Mouse (Mus musculus): ENCODE results near the gene Lrp2. TPM values are rescaled to one million over a fixed set of nuclear protein-coding genes. Genes with fewer than 3 reads are reported as not detected.

The Lrp2 gene
- total RNA-seq (2015; ENCODE audit: low replicate concordance) = not detected in 2 replicates
- total RNA-seq (2017; ENCODE audit: low replicate concordance) = not detected in 2 replicates

GRCm38 (mm10) chr2:69585886-69586398 lies at the start of gene Lrp2:
Lrp2 (minus strand) TSS chr2:69586065.
- no peak for ATAC-seq (replicated peaks; ENCODE audit: low FRiP score, poor library complexity, severe bottlenecking)

- ATAC-seq (replicated peaks; ENCODE audit: low FRiP score, poor library complexity, severe bottlenecking) = peak; percentile 90
Observed at GRCm38 (mm10) chr2:69635064-69635701, 49.3 kb upstream of the Lrp2 start.

DNA sequence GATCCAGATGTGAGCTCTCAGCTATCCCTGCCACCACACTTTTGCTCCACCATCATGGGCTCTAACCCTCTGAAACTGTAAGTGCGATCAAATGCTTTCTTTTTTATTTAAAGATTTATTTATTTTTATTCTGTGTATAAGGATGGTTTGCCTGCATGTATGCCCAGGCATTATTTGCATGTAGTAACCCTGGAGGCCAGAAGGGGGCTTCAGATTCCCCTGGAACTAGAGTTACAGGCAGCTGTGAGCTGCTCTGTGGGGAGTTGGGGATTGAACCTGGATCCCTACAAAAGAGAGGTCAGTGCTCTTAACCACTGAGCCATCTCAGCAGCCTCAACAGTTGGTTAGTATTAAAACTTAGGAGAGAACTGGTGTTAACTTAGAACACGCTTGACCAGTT lies 45.6 kb upstream of the Lrp2 start:
- no peak for ATAC-seq (replicated peaks; ENCODE audit: low FRiP score, poor library complexity, severe bottlenecking)

DNA sequence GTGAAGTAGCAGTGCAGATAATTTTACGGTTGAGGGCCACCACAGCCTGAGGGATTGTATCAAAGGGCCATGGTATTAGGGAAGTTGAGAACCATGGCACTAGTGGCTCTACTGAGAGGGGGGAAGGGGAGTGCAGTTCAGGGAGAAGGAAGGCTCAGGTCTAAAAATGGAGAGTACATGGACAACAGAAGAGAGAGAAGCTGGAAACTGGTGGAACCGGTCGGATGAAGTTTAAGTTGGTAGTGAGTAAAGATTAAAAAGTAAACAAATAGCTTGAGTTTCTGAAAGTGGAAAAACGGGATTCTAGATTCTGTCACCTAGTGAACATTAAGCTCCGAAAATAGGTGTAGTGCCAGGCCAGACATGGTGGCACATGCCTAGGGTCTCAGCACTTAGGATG lies 44.9 kb upstream of the Lrp2 start:
- no peak for ATAC-seq (replicated peaks; ENCODE audit: low FRiP score, poor library complexity, severe bottlenecking)

GRCm38 (mm10) chr2:69629914-69630313 lies 44.0 kb upstream of the Lrp2 start:
- ATAC-seq (replicated peaks; ENCODE audit: low FRiP score, poor library complexity, severe bottlenecking) = no peak

- no peak for ATAC-seq (replicated peaks; ENCODE audit: low FRiP score, poor library complexity, severe bottlenecking)
Observed at GRCm38 (mm10) chr2:69629215-69629614, 43.4 kb upstream of the Lrp2 start.

- ATAC-seq (replicated peaks; ENCODE audit: low FRiP score, poor library complexity, severe bottlenecking) = no peak
Observed at GRCm38 (mm10) chr2:69619286-69619685, 33.4 kb upstream of the Lrp2 start.

DNA sequence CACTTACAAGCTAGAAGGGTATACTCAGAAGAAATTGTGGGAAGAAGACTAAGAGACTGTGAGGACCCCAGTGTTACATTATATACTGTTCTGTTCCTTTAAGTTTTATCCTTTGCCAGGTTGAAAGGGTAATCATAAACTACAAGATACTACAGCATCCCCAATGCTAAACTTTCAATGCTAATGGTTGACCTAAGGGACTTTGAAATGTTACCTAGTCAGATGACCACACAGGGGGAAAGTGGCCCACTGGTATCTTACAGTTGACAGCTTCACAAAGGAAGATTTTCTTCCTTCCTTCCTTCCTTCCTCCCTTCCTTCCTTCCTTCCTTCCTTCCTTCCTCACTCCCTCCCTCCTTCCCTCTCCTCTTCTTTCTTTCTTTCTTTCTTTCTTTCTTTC lies 32.5 kb upstream of the Lrp2 start:
- no peak for ATAC-seq (replicated peaks; ENCODE audit: low FRiP score, poor library complexity, severe bottlenecking)

GRCm38 (mm10) chr2:69613237-69613636 lies 27.4 kb upstream of the Lrp2 start:
- ATAC-seq (replicated peaks; ENCODE audit: low FRiP score, poor library complexity, severe bottlenecking) = no peak

- no peak for ATAC-seq (replicated peaks; ENCODE audit: low FRiP score, poor library complexity, severe bottlenecking)
Observed at GRCm38 (mm10) chr2:69612716-69613115, 26.9 kb upstream of the Lrp2 start.

- ATAC-seq (replicated peaks; ENCODE audit: low FRiP score, poor library complexity, severe bottlenecking) = no peak
Observed at GRCm38 (mm10) chr2:69612237-69612636, 26.4 kb upstream of the Lrp2 start.

DNA sequence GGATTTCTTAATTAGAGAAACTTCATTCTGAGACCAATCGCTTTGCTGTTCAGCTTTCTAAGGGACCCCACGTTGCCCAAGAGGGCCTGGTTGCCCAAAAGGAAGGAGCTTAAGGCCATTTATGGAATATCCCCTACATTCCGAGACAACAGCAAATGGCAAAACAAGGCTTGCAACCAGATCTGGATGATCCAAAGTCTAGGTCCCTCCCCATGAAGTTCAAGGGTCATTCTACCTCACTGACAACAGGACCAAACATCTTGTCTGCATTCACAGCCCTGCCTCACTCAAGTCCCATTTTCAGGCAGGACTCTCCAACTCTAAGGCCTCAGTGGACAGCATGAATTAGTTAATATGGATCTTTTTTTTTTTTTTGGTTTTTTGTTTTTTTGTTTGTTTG lies 20.8 kb upstream of the Lrp2 start:
- no peak for ATAC-seq (replicated peaks; ENCODE audit: low FRiP score, poor library complexity, severe bottlenecking)

- no peak for ATAC-seq (replicated peaks; ENCODE audit: low FRiP score, poor library complexity, severe bottlenecking)
Observed at GRCm38 (mm10) chr2:69603726-69604393, 18.0 kb upstream of the Lrp2 start.

- no peak for ATAC-seq (replicated peaks; ENCODE audit: low FRiP score, poor library complexity, severe bottlenecking)
Observed at GRCm38 (mm10) chr2:69593168-69593567, 7.3 kb upstream of the Lrp2 start.

GRCm38 (mm10) chr2:69592536-69592935 lies 6.7 kb upstream of the Lrp2 start:
- no peak for ATAC-seq (replicated peaks; ENCODE audit: low FRiP score, poor library complexity, severe bottlenecking)

DNA sequence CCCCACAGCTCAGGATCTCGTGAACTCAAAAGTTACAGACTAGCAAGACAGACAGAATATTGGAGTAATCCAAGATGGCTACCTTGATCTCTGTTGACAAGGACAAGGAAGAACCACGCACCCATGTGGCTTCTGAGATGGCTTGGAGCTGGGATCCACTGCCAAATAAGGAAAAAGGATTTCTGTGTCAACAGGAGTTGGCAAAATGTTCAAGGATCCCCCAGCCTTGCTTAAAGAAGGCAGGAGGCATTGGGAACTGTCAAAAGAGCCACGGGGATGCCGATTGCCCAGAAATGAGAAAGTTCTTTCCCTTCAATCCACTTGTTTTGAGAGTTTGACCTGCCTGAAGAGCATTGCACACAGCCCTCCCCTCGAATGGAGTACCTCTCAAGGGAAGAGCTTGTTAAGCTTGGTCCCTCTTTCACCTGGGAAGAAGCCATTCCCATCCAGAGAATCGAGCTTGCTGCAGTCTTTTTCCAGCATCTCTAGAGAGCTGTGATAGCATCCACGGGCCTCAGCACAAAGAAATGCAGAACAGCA lies 6.2 kb upstream of the Lrp2 start:
- no peak for ATAC-seq (replicated peaks; ENCODE audit: low FRiP score, poor library complexity, severe bottlenecking)

- ATAC-seq (replicated peaks; ENCODE audit: low FRiP score, poor library complexity, severe bottlenecking) = no peak
Observed at GRCm38 (mm10) chr2:69590548-69590947, 4.7 kb upstream of the Lrp2 start.

- ATAC-seq (replicated peaks; ENCODE audit: low FRiP score, poor library complexity, severe bottlenecking) = no peak
Observed at GRCm38 (mm10) chr2:69587896-69588295, 2.0 kb upstream of the Lrp2 start.

- ATAC-seq (replicated peaks; ENCODE audit: low FRiP score, poor library complexity, severe bottlenecking) = no peak
Observed at GRCm38 (mm10) chr2:69586821-69587728, 1.2 kb upstream of the Lrp2 start.

All from erythroblast, adult 5-6 weeks (primary cell).